Mouse (Mus musculus) limb, embryonic 14.5 days (tissue): Measurements from ENCODE around the gene Lmbr1l. TPM values are rescaled to one million over a fixed set of nuclear protein-coding genes. Genes with fewer than 3 reads are reported as not detected.

Experiments
- ATAC-seq: fragments of 200-750 bp; cut with Nextera tagmentation; 2 replicates; pipeline ENCODE4 v1.8.0; 2017; ENCODE audit warnings: low read depth, moderate number of reproducible peaks, moderate TSS enrichment; ENCODE audit not compliant: low FRiP score
- DNase-seq: peaks from one replicate; pipeline ENCODE4 v3.0.0-alpha.2; 2015; ENCODE audit warnings: low spot score
- H3K27ac ChIP-seq: fragments of 300-500 bp; sonication (generic); replicated peaks from 2 replicates; pipeline ENCODE4 v1.5.1; 2014; ENCODE audit warnings: low read depth, mild to moderate bottlenecking, low read length, moderate library complexity, mixed read lengths
- H3K27me3 ChIP-seq: fragments of 300-500 bp; sonication (generic); 2 replicates; pipeline ENCODE4 v1.6.1; 2014; ENCODE audit warnings: low read length, mixed read lengths; ENCODE audit not compliant: control insufficient read depth, insufficient read depth
- H3K36me3 ChIP-seq: fragments of 300-500 bp; sonication (generic); 2 replicates; pipeline ENCODE4 v1.6.1; 2014; ENCODE audit warnings: mild to moderate bottlenecking, low read length, moderate library complexity, mixed read lengths; ENCODE audit not compliant: control insufficient read depth, insufficient read depth
- H3K4me1 ChIP-seq: fragments of 300-500 bp; sonication (generic); 2 replicates; pipeline ENCODE4 v1.6.1; 2014; ENCODE audit warnings: antibody characterized with exemption, low read length, mixed read lengths; ENCODE audit not compliant: control insufficient read depth, insufficient read depth
- H3K4me2 ChIP-seq: fragments of 300-500 bp; sonication (generic); replicated peaks from 2 replicates; pipeline ENCODE4 v1.6.1; 2014; ENCODE audit warnings: low read depth, mild to moderate bottlenecking, low read length, moderate library complexity; ENCODE audit not compliant: severe bottlenecking
- H3K4me3 ChIP-seq: fragments of 300-500 bp; sonication (generic); replicated peaks from 2 replicates; pipeline ENCODE4 v1.5.1; 2014; ENCODE audit warnings: low read length
- H3K9ac ChIP-seq: fragments of 300-500 bp; sonication (generic); 2 replicates; pipeline ENCODE4 v1.6.1; 2014; ENCODE audit warnings: mild to moderate bottlenecking, low read depth, low read length, moderate library complexity; ENCODE audit not compliant: severe bottlenecking
- H3K9me3 ChIP-seq: fragments of 300-500 bp; sonication (generic); 2 replicates; pipeline ENCODE4 v1.6.1; 2016; ENCODE audit warnings: low read length; ENCODE audit not compliant: control insufficient read depth
- POLR2A ChIP-seq: fragments of 200-500 bp; IDR thresholded peaks from 2 replicates; pipeline ENCODE4 v1.8.0; 2012; ENCODE audit warnings: inconsistent platforms, mild to moderate bottlenecking, moderate library complexity, borderline replicate concordance; ENCODE audit not compliant: insufficient read depth, insufficient read length; ENCODE audit errors: extremely low read depth
- WGBS: fragments of 180-500 bp; shearing (Covaris S2); extraction: QIAGEN DNeasy Blood & Tissue Kit; methylation state at CpG from one replicate; pipeline ENCODE4 v1.1.7; 2014; 5-methylcytosine and 5-hydroxymethylcytosine counted together
- polyA plus RNA-seq, 2 experiments: library from polyadenylated mRNA; depleted of rRNA in 1 of 2; stranded (reverse) in 1 of 2; unstranded in 1 of 2; fragments of >200 nt; fragmentation: Nextera tagmentation in 1 of 2; extraction: Ambion mirVana in 1 of 2; gene quantifications; 2 replicates each; pipeline versions ENCODE4 v1.2.1 to v1.2.3; 2012 to 2014

Gene Lmbr1l
- polyA plus RNA-seq, 2 experiments: 5.5 to 66.8 TPM

DNA sequence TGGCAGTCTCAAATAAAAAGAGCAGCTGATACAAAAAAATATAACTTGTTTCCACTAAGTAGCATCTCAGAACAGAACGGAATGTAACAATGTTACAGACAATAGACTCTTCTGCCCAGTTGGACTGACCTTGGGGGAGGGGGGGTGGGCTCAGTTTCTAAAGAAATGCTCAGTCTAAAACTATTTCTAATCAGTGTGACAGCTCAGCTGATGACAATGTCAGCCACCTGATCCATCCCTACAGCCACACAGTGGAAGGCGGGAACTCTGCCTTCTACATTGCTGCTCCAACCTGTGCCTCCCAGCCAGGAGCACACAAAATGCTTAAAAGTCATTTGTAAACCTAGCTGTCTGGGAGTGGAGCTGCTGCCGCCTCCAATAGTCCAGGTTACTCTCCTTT, 29.9 kb upstream of the Lmbr1l start:
- Histone ChIP-seq H3K27ac (no peak overlapping the region), H3K9me3 (no peaks in the 10 kb centered on the region), H3K4me2 (no peak overlapping the region), H3K36me3 (peaks cover 15% of the 10 kb centered on the region), H3K27me3 (no peaks in the 10 kb centered on the region), H3K9ac (no peak overlapping the region), H3K4me1 (peaks cover 3% of the 10 kb centered on the region; the same call in 1 of the 2 replicates), H3K4me3 (no peak overlapping the region)
- DNase-seq (no peak), ATAC-seq (no peak)
- WGBS: 48% methylated on average over 3 of the region's 3 CpGs
- no peak for TF ChIP-seq POLR2A

DNA sequence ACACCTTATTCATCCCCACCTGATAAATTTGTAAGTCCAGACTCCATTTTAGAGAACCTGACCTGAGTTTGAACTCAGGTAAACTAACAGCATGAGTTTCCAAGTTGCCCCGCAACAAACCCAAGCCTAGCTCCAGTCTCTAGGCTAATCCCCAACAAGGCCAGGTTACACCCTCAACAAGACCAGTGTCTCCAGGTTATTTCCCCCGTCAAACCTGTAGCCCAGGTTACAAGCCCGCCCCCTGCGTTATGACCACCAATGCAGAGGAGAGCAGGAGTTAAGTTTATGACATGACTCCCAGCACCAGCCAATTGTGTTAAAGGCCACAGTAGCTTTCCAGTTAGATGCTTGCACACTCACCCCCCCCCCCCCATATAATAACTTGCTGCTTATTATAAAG, 25.1 kb upstream of the Lmbr1l start:
- 71% methylated on average over 4 of the region's 4 CpGs for WGBS
- Histone ChIP-seq H3K27ac (no peak overlapping the region), H3K9me3 (no peaks in the 10 kb centered on the region), H3K9ac (no peak overlapping the region), H3K4me1 (no peaks in the 10 kb centered on the region), H3K4me2 (no peak overlapping the region), H3K36me3 (no peaks in the 10 kb centered on the region), H3K4me3 (no peak overlapping the region), H3K27me3 (no peaks in the 10 kb centered on the region)
- no peak for TF ChIP-seq POLR2A
- DNase-seq (no peak), ATAC-seq (no peak)

DNA sequence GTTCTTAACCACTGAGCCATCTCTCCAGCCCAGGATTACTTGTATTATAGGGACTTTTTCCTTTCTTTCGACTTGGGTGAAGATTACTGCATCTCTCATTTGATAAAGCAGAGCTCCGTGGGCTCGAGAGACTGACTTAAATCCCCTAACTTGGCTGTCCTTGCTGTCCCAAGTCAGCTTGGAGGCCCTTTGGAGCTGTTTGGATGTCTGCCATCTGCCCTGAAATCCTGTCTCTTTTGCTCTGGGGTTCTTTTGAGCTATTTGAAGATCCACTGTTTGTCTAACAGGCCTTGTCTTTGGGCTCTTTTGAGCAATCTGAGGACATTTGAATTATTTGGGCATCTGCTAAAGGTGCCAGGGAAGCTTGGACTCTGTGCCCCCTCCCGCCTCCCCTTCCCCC, 24.1 kb upstream of the Lmbr1l start:
- TF ChIP-seq POLR2A: no peak
- no peaks in the 10 kb centered on the region for H3K9me3 ChIP-seq
- no peaks in the 10 kb centered on the region for H3K27me3 ChIP-seq
- no peak for DNase-seq
- H3K4me1 ChIP-seq: no peaks in the 10 kb centered on the region
- no peak overlapping the region for H3K27ac ChIP-seq
- H3K36me3 ChIP-seq: no peaks in the 10 kb centered on the region
- H3K9ac ChIP-seq: no peak overlapping the region
- H3K4me2 ChIP-seq: no peak overlapping the region
- 84% methylated on average over 4 of the region's 4 CpGs for WGBS
- no peak overlapping the region for H3K4me3 ChIP-seq
- no peak for ATAC-seq

GRCm38 (mm10) chr15:98941539-98941938, 23.5 kb upstream of the Lmbr1l start:
- Histone ChIP-seq H3K9ac (no peak overlapping the region), H3K27ac (no peak overlapping the region), H3K27me3 (no peaks in the 10 kb centered on the region), H3K4me2 (no peak overlapping the region), H3K4me3 (no peak overlapping the region), H3K36me3 (no peaks in the 10 kb centered on the region), H3K4me1 (no peaks in the 10 kb centered on the region), H3K9me3 (no peaks in the 10 kb centered on the region)
- no peak for TF ChIP-seq POLR2A
- ATAC-seq (no peak), DNase-seq (no peak)
- WGBS: 79% methylated on average over 2 of the region's 2 CpGs

DNA sequence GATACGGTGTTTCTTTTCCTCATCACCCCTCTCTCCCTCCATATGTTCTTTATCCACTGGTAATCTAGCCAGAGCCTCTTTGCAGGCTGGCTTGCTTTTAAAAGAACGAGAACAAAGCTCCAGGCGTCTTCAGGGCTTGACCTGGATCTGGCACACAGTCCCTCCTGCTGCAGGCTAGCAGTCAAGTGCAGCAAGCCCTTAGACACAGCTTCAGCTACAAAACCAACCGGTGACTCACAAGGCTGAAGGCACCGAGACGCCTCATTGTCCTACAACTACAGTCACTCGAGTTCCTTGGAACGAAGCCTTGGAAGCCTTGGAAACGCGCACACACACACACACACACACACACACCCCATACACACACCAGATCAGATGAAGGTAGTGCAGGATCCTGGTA, 22.8 kb upstream of the Lmbr1l start:
- H3K9ac ChIP-seq: no peak overlapping the region
- WGBS: 63% methylated on average over 10 of the region's 10 CpGs

DNA sequence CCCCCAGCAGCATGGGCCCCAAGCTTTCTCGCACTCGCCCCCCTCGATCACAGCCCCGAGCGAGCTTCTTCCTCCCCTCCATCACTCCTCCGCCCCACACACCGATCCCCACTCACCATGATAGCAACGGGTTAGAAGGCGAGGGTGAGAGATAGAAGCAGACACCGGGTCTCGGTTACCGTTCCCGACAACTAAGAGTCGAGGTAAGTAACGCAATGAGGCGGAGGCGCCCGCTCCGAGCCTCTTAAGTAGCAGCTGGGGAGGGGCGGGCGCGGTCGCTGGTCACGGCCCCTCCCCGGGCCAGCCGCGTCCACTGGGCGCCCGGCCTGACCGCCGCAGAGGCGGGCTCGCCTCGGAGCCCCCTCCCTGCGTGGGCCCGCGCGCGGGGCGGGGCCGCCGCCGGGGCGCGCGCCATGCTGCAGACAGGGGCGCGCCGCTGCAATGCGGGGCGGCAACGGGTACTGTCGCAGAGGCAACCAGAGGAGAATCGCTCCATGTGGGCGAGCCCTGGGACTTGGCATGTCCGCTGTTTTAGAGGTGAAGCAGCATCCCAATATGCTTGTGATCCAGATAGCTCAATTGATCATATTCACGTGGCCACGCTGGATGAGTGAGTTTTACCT, 16.3 kb upstream of the Lmbr1l start, which contains the start of gene Tuba1b:
TSS of gene Tuba1b (minus strand) at position 349 of the 623 bp plus-strand sequence.
- H3K27ac ChIP-seq: peak within 1 kb of the TSS; percentile 98
- under 1% methylated on average over 45 of the region's 58 CpGs for WGBS
- peak within 1 kb of the TSS; percentile 97 for H3K4me2 ChIP-seq
- TF ChIP-seq POLR2A: peak; percentile 91; the same call in 1 of the 2 replicates
- H3K9me3 ChIP-seq: no peaks in the 10 kb centered on the region
- peaks cover 16% of the 10 kb centered on the region for H3K36me3 ChIP-seq
- no peaks in the 10 kb centered on the region for H3K27me3 ChIP-seq
- ATAC-seq (peak; percentile 94), DNase-seq (peak; percentile 94)
- H3K4me3 ChIP-seq: peak within 1 kb of the TSS; percentile 73
- peak within 1 kb of the TSS; percentile 90 for H3K9ac ChIP-seq
- H3K4me1 ChIP-seq: peaks cover 14% of the 10 kb centered on the region

More for the DNA sequence above, 22.8 kb upstream of the Lmbr1l start:
- peaks cover 2% of the 10 kb centered on the region for H3K4me1 ChIP-seq
- no peak for ATAC-seq
- H3K27me3 ChIP-seq: no peaks in the 10 kb centered on the region
- no peak for TF ChIP-seq POLR2A
- H3K4me2 ChIP-seq: no peak overlapping the region
- H3K27ac ChIP-seq: no peak overlapping the region
- no peaks in the 10 kb centered on the region for H3K36me3 ChIP-seq
- DNase-seq: no peak
- no peaks in the 10 kb centered on the region for H3K9me3 ChIP-seq
- no peak overlapping the region for H3K4me3 ChIP-seq
